Mouse (Mus musculus) gastrocnemius, postnatal 25 days (tissue): ENCODE data around the gene Gm12830. TPM values are rescaled to one million over a fixed set of nuclear protein-coding genes. Genes with fewer than 3 reads are reported as not detected.

Experiments
- DNase-seq: peaks from one replicate; pipeline ENCODE4 v3.0.0; 2022
- long read RNA-seq, 2 experiments: library from polyadenylated mRNA; stranded (forward); transcript quantifications; one replicate each; pipeline ENCODE4 v2.0.0; 2021
- total RNA-seq, 2 experiments: library from RNA; stranded (reverse); gene quantifications; 1 replicate in 1 of 2; 2 replicates in 1 of 2; pipeline ENCODE4 v1.2.3; 2021

The Gm12830 gene
- total RNA-seq, result not detected
- long read RNA-seq, experiment 1, result 0 reads
- long read RNA-seq, experiment 2, result 0 reads

GRCm38 (mm10) chr4:114821567-114822192, at the start of gene Gm12830:
Gm12830 (plus strand) TSS chr4:114821722.
- DNase-seq, result peak; percentile 51

GRCm38 (mm10) chr4:114773316-114773715, 48.2 kb upstream of the Gm12830 start:
- DNase-seq, result no peak

GRCm38 (mm10) chr4:114777625-114778202, 43.8 kb upstream of the Gm12830 start:
- no peak for DNase-seq

- no peak for DNase-seq
These were observed 42.6 kb upstream of the Gm12830 start for GRCm38 (mm10) chr4:114778716-114779474.

GRCm38 (mm10) chr4:114779475-114779757, 42.1 kb upstream of the Gm12830 start:
- DNase-seq, result no peak

- no peak for DNase-seq
These were observed 41.6 kb upstream of the Gm12830 start for GRCm38 (mm10) chr4:114779758-114780546.

- DNase-seq, result no peak
These were observed 38.7 kb upstream of the Gm12830 start for GRCm38 (mm10) chr4:114782851-114783250.

- DNase-seq, result no peak
These were observed 36.8 kb upstream of the Gm12830 start for GRCm38 (mm10) chr4:114784735-114785134.

GRCm38 (mm10) chr4:114788856-114789255, 32.7 kb upstream of the Gm12830 start:
- no peak for DNase-seq

GRCm38 (mm10) chr4:114791650-114792049, 29.9 kb upstream of the Gm12830 start:
- no peak for DNase-seq

GRCm38 (mm10) chr4:114793836-114794235, 27.7 kb upstream of the Gm12830 start:
- no peak for DNase-seq

- DNase-seq, result no peak
These were observed 24.1 kb upstream of the Gm12830 start for GRCm38 (mm10) chr4:114797254-114797914.

GRCm38 (mm10) chr4:114798041-114798624, 23.4 kb upstream of the Gm12830 start:
- DNase-seq, result no peak

GRCm38 (mm10) chr4:114804096-114804495, 17.4 kb upstream of the Gm12830 start:
- no peak for DNase-seq

GRCm38 (mm10) chr4:114818963-114819702, 2.4 kb upstream of the Gm12830 start:
- no peak for DNase-seq

GRCm38 (mm10) chr4:114834770-114835581, 13.5 kb downstream of the Gm12830 start:
- DNase-seq, result no peak

GRCm38 (mm10) chr4:114841336-114841920, 19.9 kb downstream of the Gm12830 start:
- no peak for DNase-seq

GRCm38 (mm10) chr4:114842376-114842960, 20.9 kb downstream of the Gm12830 start:
- DNase-seq, result no peak

GRCm38 (mm10) chr4:114843097-114843721, 21.7 kb downstream of the Gm12830 start:
- no peak for DNase-seq
